Mouse (Mus musculus): ENCODE measurements around the gene Ell2. TPM values are rescaled to one million over a fixed set of nuclear protein-coding genes. Genes with fewer than 3 reads are reported as not detected.

Ell2 gene
- polyA plus RNA-seq, 1 experiment from 2014 or later = 1.8 TPM

GRCm38 (mm10) chr13:75817183-75817582, 110.6 kb downstream of the Ell2 start:
- no peak overlapping the region for H3K4me3 ChIP-seq (ENCODE audit: low read length)
- H3K9me3 ChIP-seq (ENCODE audit: control insufficient read depth, low read length) = no peaks in the 10 kb centered on the region
- H3K4me2 ChIP-seq (ENCODE audit: low read length) = no peak overlapping the region
- H3K27me3 ChIP-seq (replicated peaks; ENCODE audit: control insufficient read depth, insufficient read depth, low read length) = no peaks in the 10 kb centered on the region
- no peak overlapping the region for H3K9ac ChIP-seq (ENCODE audit: low read depth, low read length)
- H3K4me1 ChIP-seq (ENCODE audit: control insufficient read depth, insufficient read depth, low read depth, low read length) = no peaks in the 10 kb centered on the region
- no peaks in the 10 kb centered on the region for H3K36me3 ChIP-seq (ENCODE audit: control insufficient read depth, insufficient read depth, low read length)
- no peak overlapping the region for H3K27ac ChIP-seq (ENCODE audit: low read depth, low read length)
- no peak for ATAC-seq
- WGBS = 96% methylated on average over 2 of the region's 2 CpGs

- no peak for ATAC-seq
- Histone ChIP-seq H3K4me1 (ENCODE audit: control insufficient read depth, insufficient read depth, low read depth, low read length) (no peaks in the 10 kb centered on the region), H3K36me3 (ENCODE audit: control insufficient read depth, insufficient read depth, low read length) (no peaks in the 10 kb centered on the region), H3K27me3 (replicated peaks; ENCODE audit: control insufficient read depth, insufficient read depth, low read length) (no peaks in the 10 kb centered on the region), H3K4me3 (ENCODE audit: low read length) (no peak overlapping the region), H3K4me2 (ENCODE audit: low read length) (no peak overlapping the region), H3K27ac (ENCODE audit: low read depth, low read length) (no peak overlapping the region), H3K9me3 (ENCODE audit: control insufficient read depth, low read length) (no peaks in the 10 kb centered on the region), H3K9ac (ENCODE audit: low read depth, low read length) (no peak overlapping the region)
- 50% methylated on average over 3 of the region's 3 CpGs for WGBS
Measured at GRCm38 (mm10) chr13:75818486-75818885, 111.9 kb downstream of the Ell2 start.

GRCm38 (mm10) chr13:75818945-75819706, 112.6 kb downstream of the Ell2 start:
- H3K9ac ChIP-seq (ENCODE audit: low read depth, low read length) = no peak overlapping the region
- no peaks in the 10 kb centered on the region for H3K27me3 ChIP-seq (replicated peaks; ENCODE audit: control insufficient read depth, insufficient read depth, low read length)
- no peak overlapping the region for H3K4me3 ChIP-seq (ENCODE audit: low read length)
- 78% methylated on average over 3 of the region's 3 CpGs for WGBS
- H3K4me2 ChIP-seq (ENCODE audit: low read length) = no peak overlapping the region
- no peaks in the 10 kb centered on the region for H3K36me3 ChIP-seq (ENCODE audit: control insufficient read depth, insufficient read depth, low read length)
- no peaks in the 10 kb centered on the region for H3K9me3 ChIP-seq (ENCODE audit: control insufficient read depth, low read length)
- H3K27ac ChIP-seq (ENCODE audit: low read depth, low read length) = no peak overlapping the region
- ATAC-seq = no peak
- H3K4me1 ChIP-seq (ENCODE audit: control insufficient read depth, insufficient read depth, low read depth, low read length) = no peaks in the 10 kb centered on the region

- no peak overlapping the region for H3K27ac ChIP-seq (ENCODE audit: low read depth, low read length)
- no peak overlapping the region for H3K4me3 ChIP-seq (ENCODE audit: low read length)
- no peaks in the 10 kb centered on the region for H3K9me3 ChIP-seq (ENCODE audit: control insufficient read depth, low read length)
- no peaks in the 10 kb centered on the region for H3K27me3 ChIP-seq (replicated peaks; ENCODE audit: control insufficient read depth, insufficient read depth, low read length)
- no peaks in the 10 kb centered on the region for H3K36me3 ChIP-seq (ENCODE audit: control insufficient read depth, insufficient read depth, low read length)
- H3K9ac ChIP-seq (ENCODE audit: low read depth, low read length) = no peak overlapping the region
- H3K4me2 ChIP-seq (ENCODE audit: low read length) = no peak overlapping the region
- ATAC-seq = no peak
- H3K4me1 ChIP-seq (ENCODE audit: control insufficient read depth, insufficient read depth, low read depth, low read length) = no peaks in the 10 kb centered on the region
Measured at GRCm38 (mm10) chr13:75819898-75820297, 113.3 kb downstream of the Ell2 start.

Other genes starting within 250 kb of the Ell2 start
- 75.8 and 91.4 TPM in 2 replicates for gene Glrx, start 133.1 kb downstream of the Ell2 start, polyA plus RNA-seq (2015; fragmentation: Nextera tagmentation; extraction: Ambion mirVana)
- gene Rhobtb3, start 237.2 kb downstream of the Ell2 start, polyA plus RNA-seq (2015; fragmentation: Nextera tagmentation; extraction: Ambion mirVana) = 14.9 and 18.8 TPM in 2 replicates

Data from hindbrain, embryonic 16.5 days (tissue).